Mouse (Mus musculus) heart, embryonic 12.5 days (tissue): ENCODE data around the gene Pdxk. TPM values are rescaled to one million over a fixed set of nuclear protein-coding genes. Genes with fewer than 3 reads are reported as not detected.
A peak's percentile ranks its signal among the peaks of the same experiment; 100 is the strongest.

Source experiments
- ATAC-seq: fragments of 200-750 bp; cut with Nextera tagmentation; 2 replicates; pipeline ENCODE4 v1.8.0; 2017; ENCODE audit warnings: moderate TSS enrichment, moderate library complexity; ENCODE audit not compliant: insufficient number of reproducible peaks, low FRiP score
- H3K27ac ChIP-seq: fragments of 300-500 bp; sonication (generic); 2 replicates; pipeline ENCODE4 v1.5.1; 2016; ENCODE audit warnings: mild to moderate bottlenecking, moderate library complexity; ENCODE audit not compliant: poor library complexity, severe bottlenecking
- H3K27me3 ChIP-seq: fragments of 300-500 bp; sonication (generic); replicated peaks from 2 replicates; pipeline ENCODE4 v1.6.1; 2016; ENCODE audit warnings: mild to moderate bottlenecking, moderate library complexity
- H3K36me3 ChIP-seq: fragments of 300-500 bp; sonication (generic); 2 replicates; pipeline ENCODE4 v1.6.1; 2016; ENCODE audit warnings: mild to moderate bottlenecking, moderate library complexity
- H3K4me1 ChIP-seq: fragments of 300-500 bp; sonication (generic); replicated peaks from 2 replicates; pipeline ENCODE4 v1.6.1; 2016; ENCODE audit warnings: mild to moderate bottlenecking
- H3K4me2 ChIP-seq: fragments of 300-500 bp; sonication (generic); 2 replicates; pipeline ENCODE4 v1.6.1; 2016; ENCODE audit warnings: mild to moderate bottlenecking, moderate library complexity
- H3K4me3 ChIP-seq: fragments of 300-500 bp; sonication (generic); 2 replicates; pipeline ENCODE4 v1.5.1; 2016; ENCODE audit warnings: mild to moderate bottlenecking
- H3K9ac ChIP-seq: fragments of 300-500 bp; sonication (generic); 2 replicates; pipeline ENCODE4 v1.6.1; 2016; ENCODE audit warnings: mild to moderate bottlenecking, moderate library complexity
- H3K9me3 ChIP-seq: fragments of 300-500 bp; sonication (generic); replicated peaks from 2 replicates; pipeline ENCODE4 v1.6.1; 2016; ENCODE audit warnings: mild to moderate bottlenecking, moderate library complexity
- WGBS: fragments of 180-500 bp; shearing (Covaris S2); methylation state at CpG from one replicate; pipeline ENCODE4 v1.1.7; 2016; 5-methylcytosine and 5-hydroxymethylcytosine counted together
- polyA plus RNA-seq: library from polyadenylated mRNA; unstranded; fragments of >200 nt; fragmentation: Nextera tagmentation; extraction: Ambion mirVana; gene quantifications from 2 replicates; pipeline ENCODE4 v1.2.1, GENCODE M21; 2016

The Pdxk gene
- polyA plus RNA-seq, 1 experiment from 2014 or later = 5.5 TPM

DNA sequence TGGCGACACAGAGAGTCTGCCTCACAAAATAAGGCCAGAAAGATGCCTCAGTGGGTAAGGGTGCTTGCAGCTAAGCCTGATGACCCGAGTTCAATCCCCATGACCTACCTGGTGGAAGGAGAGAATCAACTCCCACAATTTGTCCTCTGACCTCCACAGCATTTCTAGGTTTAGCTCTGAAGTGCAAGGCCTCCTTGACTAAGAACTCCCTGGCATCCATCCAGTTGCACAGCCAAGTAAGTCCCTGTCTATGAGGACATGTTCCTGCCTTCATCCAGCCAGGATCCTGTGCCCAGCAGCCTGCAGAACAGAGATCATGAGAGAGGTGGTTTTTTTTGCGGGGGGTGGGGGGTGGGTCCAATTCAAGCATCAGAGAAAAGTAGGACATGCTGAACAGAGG lies 7.3 kb upstream of the Pdxk start:
- no peak for ATAC-seq
- no peaks in the 10 kb centered on the region for H3K36me3 ChIP-seq
- 0 out of 2 replicates have a peak, but pooled peaks cover 5% of the 10 kb centered on the region for H3K4me1 ChIP-seq
- H3K9me3 ChIP-seq = no peaks in the 10 kb centered on the region
- no peak overlapping the region for H3K4me3 ChIP-seq
- no peak overlapping the region for H3K9ac ChIP-seq
- WGBS = 81% methylated on average over 3 of the region's 3 CpGs
- H3K27ac ChIP-seq = no peak overlapping the region
- no peak overlapping the region for H3K4me2 ChIP-seq
- H3K27me3 ChIP-seq = 0 out of 2 replicates have a peak, but pooled peaks cover 7% of the 10 kb centered on the region

DNA sequence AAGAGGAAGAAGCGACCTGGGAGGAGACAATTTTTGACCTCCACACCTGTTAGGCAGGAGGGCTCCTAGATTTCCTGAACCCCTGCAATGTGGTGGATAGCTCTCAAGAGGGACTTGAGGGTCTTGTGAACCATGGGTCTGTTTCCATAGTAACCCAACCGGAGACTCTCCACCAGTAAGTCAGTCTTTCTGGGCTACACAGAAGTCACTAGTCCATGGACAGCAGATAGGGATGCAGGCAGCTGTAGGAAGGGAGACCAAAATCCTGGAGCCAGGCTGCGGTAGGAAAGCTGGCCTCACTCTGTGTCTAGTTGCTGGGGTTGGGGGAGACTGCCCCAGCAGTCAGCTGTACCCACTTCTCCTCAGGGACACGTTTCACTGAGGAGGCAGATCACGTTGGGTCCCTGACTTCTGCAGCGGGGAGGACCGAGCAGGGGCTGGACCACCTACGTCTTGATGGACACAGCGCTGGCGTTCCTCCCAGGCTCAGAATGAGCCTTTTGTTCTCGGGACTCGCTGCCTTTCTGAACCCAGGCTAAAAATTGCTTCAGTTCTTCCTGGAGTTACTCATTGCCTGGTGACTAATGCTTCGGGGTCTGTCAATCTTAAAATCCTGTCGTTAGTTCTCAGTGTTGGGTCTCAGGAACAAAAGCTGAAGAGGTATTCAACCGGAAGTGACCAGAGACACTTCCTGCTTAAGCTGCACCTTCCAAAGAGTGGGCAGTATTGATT lies 6.0 kb upstream of the Pdxk start:
- Histone ChIP-seq H3K27ac (peak overlapping the region; percentile 45), H3K4me3 (no peak overlapping the region), H3K27me3 (0 out of 2 replicates have a peak, but pooled peaks cover 7% of the 10 kb centered on the region), H3K4me1 (0 out of 2 replicates have a peak, but pooled peaks cover 5% of the 10 kb centered on the region), H3K36me3 (no peaks in the 10 kb centered on the region), H3K9me3 (no peaks in the 10 kb centered on the region), H3K4me2 (peak overlapping the region; percentile 47), H3K9ac (no peak overlapping the region)
- ATAC-seq = no peak; the same call in 1 of the 2 replicates
- 42% methylated on average over 15 of the region's 15 CpGs for WGBS

DNA sequence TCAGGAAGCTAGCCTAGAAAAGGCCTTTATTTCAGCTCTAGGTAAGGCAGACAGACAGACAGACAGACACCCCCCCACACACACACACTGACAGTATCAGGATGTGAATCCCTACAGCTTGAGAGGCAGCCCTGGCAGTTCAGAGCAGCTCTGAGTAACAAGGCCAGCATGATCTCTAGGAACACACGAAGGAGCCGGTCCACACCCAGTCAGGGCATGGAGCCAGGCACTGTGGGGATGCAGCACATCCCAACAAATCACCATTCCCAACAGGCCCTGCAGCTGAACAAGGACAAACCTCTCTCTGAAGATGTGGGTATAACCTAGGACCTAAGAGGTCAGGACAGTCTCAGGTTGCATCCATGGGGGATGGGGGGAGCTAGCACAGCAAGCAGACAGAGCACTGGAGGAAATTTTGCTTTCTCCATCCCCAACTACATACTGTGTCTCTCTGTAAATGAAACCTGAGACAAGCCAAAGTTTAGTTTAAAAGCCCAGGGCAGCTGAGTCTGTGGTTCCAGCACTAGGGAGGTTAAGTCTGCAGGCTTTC lies 3.1 kb upstream of the Pdxk start:
- Histone ChIP-seq H3K9me3 (no peaks in the 10 kb centered on the region), H3K4me3 (no peak overlapping the region), H3K4me1 (peaks cover 21% of the 10 kb centered on the region), H3K4me2 (no peak overlapping the region), H3K27ac (no peak overlapping the region), H3K27me3 (0 out of 2 replicates have a peak, but pooled peaks cover 4% of the 10 kb centered on the region), H3K36me3 (no peaks in the 10 kb centered on the region), H3K9ac (no peak overlapping the region)
- ATAC-seq = no peak
- WGBS = 50% methylated on average over 2 of the region's 2 CpGs

DNA sequence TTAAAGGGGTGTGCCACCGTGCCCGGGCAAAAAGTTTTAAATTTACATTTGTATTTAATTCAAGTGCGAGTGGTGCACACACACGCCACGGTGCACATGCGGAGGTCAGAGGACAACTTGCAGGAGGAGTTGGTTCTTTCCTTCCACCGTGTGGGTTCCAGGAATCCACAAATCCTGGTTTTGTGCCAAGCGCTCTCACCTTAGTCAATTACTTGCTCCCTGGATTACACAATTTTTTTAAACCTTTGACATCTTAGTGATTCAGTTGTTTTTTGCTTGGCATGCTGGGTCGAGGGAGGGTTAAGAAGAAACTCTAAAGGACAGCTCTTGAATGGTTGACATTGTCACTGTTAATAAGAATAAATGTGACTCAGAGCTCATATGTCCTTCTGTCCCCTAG lies 1.9 kb upstream of the Pdxk start:
- Histone ChIP-seq H3K4me3 (no peak overlapping the region), H3K4me2 (no peak overlapping the region), H3K27me3 (0 out of 2 replicates have a peak, but pooled peaks cover 8% of the 10 kb centered on the region), H3K27ac (no peak overlapping the region), H3K9ac (no peak overlapping the region), H3K9me3 (no peaks in the 10 kb centered on the region), H3K4me1 (peaks cover 21% of the 10 kb centered on the region), H3K36me3 (no peaks in the 10 kb centered on the region)
- WGBS = 86% methylated on average over 9 of the region's 9 CpGs
- ATAC-seq = no peak

DNA sequence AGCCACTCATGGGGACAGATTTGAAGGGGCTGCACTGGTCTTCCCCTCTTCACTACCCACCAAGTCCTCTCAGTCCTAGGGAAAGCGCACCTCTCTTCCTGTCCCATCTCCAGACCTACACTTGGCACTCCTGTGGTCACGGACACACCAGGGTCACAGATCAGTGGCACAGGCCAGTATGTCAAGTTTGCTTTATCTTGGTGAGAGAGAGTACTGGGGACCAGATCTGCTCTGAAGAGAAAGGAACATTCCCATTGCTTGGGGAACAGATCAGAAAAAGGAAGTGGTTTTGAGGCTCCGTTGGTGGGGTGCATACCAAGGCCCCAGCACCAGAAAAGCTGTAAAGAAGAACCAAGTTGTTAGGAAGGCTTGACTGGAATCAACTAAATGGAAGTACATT lies 697 bp upstream of the Pdxk start:
- Histone ChIP-seq H3K4me2 (peak overlapping the region; percentile 97), H3K9ac (no peak overlapping the region)
- no peak for ATAC-seq

DNA sequence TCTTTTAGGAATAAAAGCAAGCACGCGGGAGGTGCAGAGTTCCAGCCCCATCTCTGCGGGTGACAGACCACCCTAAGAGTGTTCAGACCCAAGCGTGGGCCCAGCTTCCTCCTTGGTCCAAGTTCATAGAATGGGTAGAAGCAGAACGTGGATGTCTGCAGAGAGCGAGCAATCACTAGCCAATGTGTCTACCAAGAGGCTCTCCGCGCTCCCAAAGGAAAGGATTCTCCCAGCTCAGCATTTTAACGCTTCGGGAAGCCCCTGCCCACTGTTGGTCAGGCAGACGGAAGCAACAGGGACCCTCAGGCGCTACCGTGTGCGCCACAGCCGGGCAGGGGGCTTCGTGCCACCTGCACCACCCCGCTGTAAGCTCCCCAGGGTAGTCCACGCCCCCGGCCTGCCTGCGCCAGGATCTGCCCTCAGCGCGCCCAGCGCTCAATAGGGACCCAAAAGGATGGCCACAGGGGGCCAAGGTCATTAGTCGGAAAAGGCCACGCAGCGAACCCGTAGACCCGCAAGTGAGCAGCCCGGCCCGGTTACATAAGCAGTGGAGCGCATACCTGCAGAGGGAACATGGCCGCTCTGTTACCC lies 479 bp downstream of the Pdxk start:
- WGBS = 3% methylated on average over 32 of the region's 32 CpGs
- Histone ChIP-seq H3K9me3 (no peaks in the 10 kb centered on the region), H3K9ac (peak overlapping the region; percentile 79), H3K27ac (peak overlapping the region; percentile 12; the same call in 1 of the 2 replicates), H3K4me1 (peaks cover 24% of the 10 kb centered on the region), H3K27me3 (0 out of 2 replicates have a peak, but pooled peaks cover 8% of the 10 kb centered on the region), H3K4me2 (peak overlapping the region; percentile 97), H3K4me3 (peak overlapping the region; percentile 62), H3K36me3 (no peaks in the 10 kb centered on the region)
- peak; percentile 47 for ATAC-seq

More for the DNA sequence above, 697 bp upstream of the Pdxk start:
- WGBS = 74% methylated on average over 3 of the region's 3 CpGs
- Histone ChIP-seq H3K27me3 (0 out of 2 replicates have a peak, but pooled peaks cover 8% of the 10 kb centered on the region), H3K27ac (no peak overlapping the region), H3K4me3 (no peak overlapping the region), H3K4me1 (peaks cover 21% of the 10 kb centered on the region), H3K9me3 (no peaks in the 10 kb centered on the region), H3K36me3 (no peaks in the 10 kb centered on the region)

DNA sequence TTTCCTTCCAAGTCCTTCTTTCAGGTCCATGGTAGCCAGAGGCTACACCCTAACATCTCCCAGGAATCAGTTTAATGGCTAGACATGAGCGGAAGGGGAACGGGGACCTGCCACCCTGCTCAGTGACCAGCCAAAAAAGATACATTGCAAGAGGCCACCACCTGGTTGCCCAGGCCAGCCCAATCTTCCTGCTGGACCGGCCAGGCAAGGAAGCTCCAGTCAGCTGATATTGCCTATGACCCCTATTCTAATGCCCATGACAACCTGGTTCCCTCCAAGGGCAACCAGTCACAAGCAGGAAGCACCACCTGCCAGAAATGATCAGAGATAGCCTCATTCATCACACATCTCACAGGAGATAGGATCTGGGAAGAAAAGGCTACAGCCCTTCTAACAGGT lies 1.0 kb downstream of the Pdxk start:
- Histone ChIP-seq H3K36me3 (no peaks in the 10 kb centered on the region), H3K27ac (no peak overlapping the region), H3K4me3 (peak overlapping the region; percentile 62), H3K9ac (peak overlapping the region; percentile 79), H3K4me1 (peaks cover 24% of the 10 kb centered on the region), H3K4me2 (peak overlapping the region; percentile 97), H3K9me3 (no peaks in the 10 kb centered on the region), H3K27me3 (0 out of 2 replicates have a peak, but pooled peaks cover 8% of the 10 kb centered on the region)
- WGBS = 85% methylated on average over 3 of the region's 3 CpGs
- ATAC-seq = no peak

DNA sequence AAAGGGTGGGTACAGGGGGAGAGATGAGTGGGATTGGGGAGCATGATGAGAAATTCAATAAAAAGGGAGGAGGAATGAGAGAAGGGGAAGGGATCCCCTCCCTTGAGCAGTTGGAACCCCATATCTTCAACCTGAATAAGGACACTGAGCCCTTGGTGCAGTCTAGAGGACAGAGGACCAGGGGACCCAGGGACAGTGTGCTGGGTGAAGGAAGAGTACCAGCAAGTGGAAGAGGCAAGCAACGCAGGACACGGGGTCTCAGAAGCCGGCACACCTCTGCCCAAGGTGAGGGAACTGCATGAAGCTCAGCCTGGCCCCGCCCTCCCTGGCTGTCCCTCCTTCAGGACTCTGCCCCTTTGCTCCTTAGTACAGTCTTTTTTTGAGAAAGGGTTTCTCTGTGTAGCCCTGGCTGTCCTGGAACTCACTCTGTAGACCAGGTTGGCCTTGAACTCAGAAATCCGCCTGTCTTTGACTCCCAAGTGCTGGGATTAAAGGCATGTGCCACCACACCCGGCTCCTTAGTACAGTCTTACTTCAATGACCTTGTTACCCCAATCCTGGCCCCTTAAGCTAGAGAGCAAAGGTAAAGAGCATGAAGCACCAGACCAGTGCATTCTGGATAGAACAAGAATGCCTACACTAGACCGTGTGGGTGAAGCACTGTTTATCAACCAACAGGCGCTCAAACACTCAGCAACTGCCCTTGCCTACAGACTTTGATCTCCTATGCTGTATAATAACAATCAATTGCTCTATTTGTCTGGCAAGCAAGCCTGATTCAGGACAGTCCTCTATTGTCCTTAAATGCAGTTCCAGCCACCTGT lies 1.6 kb downstream of the Pdxk start:
- no peak for ATAC-seq
- Histone ChIP-seq H3K4me3 (no peak overlapping the region), H3K36me3 (no peaks in the 10 kb centered on the region), H3K9me3 (no peaks in the 10 kb centered on the region), H3K4me2 (peak overlapping the region; percentile 97), H3K9ac (peak overlapping the region; percentile 79; the same call in 1 of the 2 replicates), H3K27ac (no peak overlapping the region), H3K4me1 (peaks cover 29% of the 10 kb centered on the region), H3K27me3 (0 out of 2 replicates have a peak, but pooled peaks cover 8% of the 10 kb centered on the region)
- WGBS = 79% methylated on average over 8 of the region's 8 CpGs

DNA sequence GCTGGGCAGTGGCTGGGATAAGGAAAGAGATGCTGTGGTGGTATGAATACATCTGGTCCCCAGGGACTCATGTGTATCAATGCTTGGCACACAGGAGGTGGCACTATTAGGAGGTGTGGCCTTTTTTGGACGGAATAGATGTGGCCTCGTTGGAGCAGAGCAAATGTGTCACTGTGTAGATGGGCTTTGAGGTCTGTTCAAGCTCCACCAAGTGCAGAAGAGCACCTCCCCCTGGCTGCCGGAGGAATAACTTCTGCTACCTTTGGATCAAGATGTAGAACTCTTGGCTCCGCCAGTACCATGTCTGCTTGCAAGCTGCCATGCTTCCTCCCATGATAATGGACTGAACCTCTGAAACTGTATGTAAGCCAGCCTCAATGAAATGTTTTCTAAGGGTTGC lies 3.0 kb downstream of the Pdxk start:
- Histone ChIP-seq H3K36me3 (no peaks in the 10 kb centered on the region), H3K4me3 (no peak overlapping the region), H3K4me1 (peaks cover 37% of the 10 kb centered on the region), H3K9ac (no peak overlapping the region), H3K27me3 (0 out of 2 replicates have a peak, but pooled peaks cover 4% of the 10 kb centered on the region), H3K4me2 (no peak overlapping the region), H3K9me3 (no peaks in the 10 kb centered on the region), H3K27ac (no peak overlapping the region)
- 70% methylated on average over 4 of the region's 4 CpGs for WGBS
- ATAC-seq = no peak

DNA sequence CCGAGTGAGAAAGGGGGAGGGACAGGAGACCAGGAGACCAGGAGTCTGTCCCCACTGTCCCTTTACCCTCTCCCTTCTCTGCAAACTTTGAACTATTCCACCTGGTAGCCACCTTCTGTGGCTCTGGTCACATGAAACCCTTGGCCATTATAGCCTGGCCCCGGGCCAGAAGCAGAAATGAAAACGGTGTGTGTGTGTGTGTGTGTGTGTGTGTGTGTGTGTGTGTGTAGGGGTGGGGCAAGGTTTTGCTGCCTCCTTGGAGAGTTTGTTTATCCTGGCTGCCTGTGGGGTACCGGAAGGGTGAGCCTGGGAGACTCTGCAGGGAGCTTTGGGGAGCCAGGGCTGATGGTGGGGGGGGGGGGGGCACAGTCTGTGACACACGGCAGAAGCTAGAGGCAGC lies 4.3 kb downstream of the Pdxk start:
- no peak overlapping the region for H3K4me3 ChIP-seq
- 47% methylated on average over 5 of the region's 5 CpGs for WGBS
- no peak overlapping the region for H3K4me2 ChIP-seq
- peaks cover 37% of the 10 kb centered on the region for H3K4me1 ChIP-seq
- H3K27me3 ChIP-seq = 0 out of 2 replicates have a peak, but pooled peaks cover 4% of the 10 kb centered on the region
- H3K9me3 ChIP-seq = no peaks in the 10 kb centered on the region
- ATAC-seq = no peak
- no peak overlapping the region for H3K27ac ChIP-seq
- H3K36me3 ChIP-seq = no peaks in the 10 kb centered on the region
- no peak overlapping the region for H3K9ac ChIP-seq
